Mouse (Mus musculus) lung, postnatal 0 days (tissue): Measurements from ENCODE around the gene Tmem177. TPM values are rescaled to one million over a fixed set of nuclear protein-coding genes. Genes with fewer than 3 reads are reported as not detected.

Experiments used
- ATAC-seq: fragments of 200-750 bp; cut with Nextera tagmentation; 2 replicates; pipeline ENCODE4 v1.8.0; 2017; ENCODE audit warnings: moderate library complexity
- DNase-seq: peaks from one replicate; pipeline ENCODE4 v3.0.0-alpha.2; 2016; ENCODE audit warnings: low spot score
- H3K27ac ChIP-seq: fragments of 300-500 bp; sonication (generic); 2 replicates; pipeline ENCODE4 v1.5.1; 2014; ENCODE audit warnings: antibody characterized with exemption, mild to moderate bottlenecking, low read length, mixed read lengths
- H3K27me3 ChIP-seq: fragments of 300-500 bp; sonication (generic); replicated peaks from 2 replicates; pipeline ENCODE4 v1.6.1; 2014; ENCODE audit warnings: low read length, mixed read lengths; ENCODE audit not compliant: insufficient read depth
- H3K36me3 ChIP-seq: fragments of 300-500 bp; sonication (generic); 2 replicates; pipeline ENCODE4 v1.6.1; 2014; ENCODE audit warnings: low read length, mixed read lengths; ENCODE audit not compliant: insufficient read depth
- H3K4me1 ChIP-seq: fragments of 300-500 bp; sonication (generic); 2 replicates; pipeline ENCODE4 v1.6.1; 2014; ENCODE audit warnings: antibody characterized with exemption, low read depth, low read length, mixed read lengths; ENCODE audit not compliant: insufficient read depth
- H3K4me2 ChIP-seq: fragments of 300-500 bp; sonication (generic); replicated peaks from 2 replicates; pipeline ENCODE4 v1.6.1; 2014; ENCODE audit warnings: low read depth, mild to moderate bottlenecking, low read length, moderate library complexity, mixed read lengths
- H3K4me3 ChIP-seq: fragments of 300-500 bp; sonication (generic); 2 replicates; pipeline ENCODE4 v1.5.1; 2014; ENCODE audit warnings: low read depth, low read length
- H3K9ac ChIP-seq: fragments of 300-500 bp; sonication (generic); replicated peaks from 2 replicates; pipeline ENCODE4 v1.6.1; 2014; ENCODE audit warnings: low read depth, mild to moderate bottlenecking
- H3K9me3 ChIP-seq: fragments of 300-500 bp; sonication (generic); 2 replicates; pipeline ENCODE4 v1.6.1; 2016; ENCODE audit warnings: low read length, mixed read lengths
- CTCF ChIP-seq: IDR thresholded peaks from 2 replicates; pipeline ENCODE4 v1.5.1; 2016; ENCODE audit warnings: antibody characterized with exemption, mild to moderate bottlenecking
- EP300 ChIP-seq: IDR thresholded peaks from 2 replicates; pipeline ENCODE4 v1.6.1; 2016; ENCODE audit warnings: antibody characterized with exemption, mild to moderate bottlenecking, control low read depth
- WGBS: fragments of 180-500 bp; shearing (Covaris S2); extraction: QIAGEN DNeasy Blood & Tissue Kit; methylation state at CpG from one replicate; pipeline ENCODE4 v1.1.7; 2014; 5-methylcytosine and 5-hydroxymethylcytosine counted together
- polyA plus RNA-seq: library from polyadenylated mRNA; unstranded; fragments of >200 nt; fragmentation: Nextera tagmentation; extraction: Ambion mirVana; gene quantifications from 2 replicates; pipeline ENCODE4 v1.2.1, GENCODE M21; 2015

Tmem177 gene
- polyA plus RNA-seq, 1 experiment from 2014 or later: 4.5 TPM

DNA sequence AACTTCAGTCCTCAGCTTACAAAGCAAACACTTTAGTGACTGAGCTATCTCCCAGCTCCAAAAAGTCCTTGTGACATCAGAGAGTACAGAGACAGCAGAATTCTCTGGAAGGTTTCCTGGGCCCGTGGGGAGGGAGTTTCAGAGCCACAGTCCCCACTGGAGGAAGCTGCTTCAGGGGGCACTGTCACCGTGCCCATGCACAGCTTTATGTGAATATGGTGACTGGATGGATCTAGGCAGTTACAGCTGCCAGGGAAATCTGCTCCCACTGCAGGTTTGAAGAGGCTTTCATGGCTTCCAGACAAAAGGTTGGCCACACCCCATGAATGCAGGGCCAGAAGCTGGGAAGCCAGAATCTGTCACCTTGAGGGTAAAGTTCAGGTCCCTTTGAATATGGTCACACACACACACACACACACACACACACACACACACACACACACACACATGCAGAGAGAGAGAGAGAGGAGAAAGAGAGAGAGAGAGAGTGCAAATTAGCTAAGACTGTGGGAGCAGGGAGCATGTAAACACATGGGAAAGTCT is 5.7 kb downstream of the Tmem177 start:
- H3K36me3 ChIP-seq: no peaks in the 10 kb centered on the region
- no peaks in the 10 kb centered on the region for H3K9me3 ChIP-seq
- no peaks in the 10 kb centered on the region; the same call in 1 of the 2 replicates for H3K4me1 ChIP-seq
- no peak overlapping the region for H3K9ac ChIP-seq
- no peak overlapping the region for H3K27ac ChIP-seq
- peak; percentile 28 for ATAC-seq
- WGBS: 44% methylated on average over 2 of the region's 2 CpGs
- H3K4me3 ChIP-seq: no peak overlapping the region
- no peak overlapping the region for H3K4me2 ChIP-seq
- no peak for DNase-seq
- TF ChIP-seq EP300 (no peak), CTCF (no peak)
- H3K27me3 ChIP-seq: no peaks in the 10 kb centered on the region

DNA sequence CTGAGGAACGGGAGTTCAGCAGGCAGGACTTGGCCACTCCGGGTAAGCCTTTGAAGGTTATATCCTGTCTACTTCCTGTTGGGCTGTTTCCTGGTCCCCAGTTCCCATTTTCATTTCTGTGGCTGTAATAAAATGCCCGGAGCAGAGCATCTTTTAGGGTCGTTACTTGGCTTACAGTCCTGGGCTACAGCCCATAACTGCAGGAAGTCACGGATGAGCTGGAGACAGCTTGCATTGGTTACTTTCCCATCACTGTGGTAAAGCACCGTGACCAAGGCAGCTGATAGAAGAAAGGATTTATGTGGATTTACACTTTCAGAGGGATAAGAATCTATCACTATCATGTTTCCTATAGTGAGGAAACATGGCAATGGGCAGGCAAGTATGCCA is 9.8 kb downstream of the Tmem177 start:
- no peak for TF ChIP-seq EP300

GRCm38 (mm10) chr1:119902551-119903230 is 10.3 kb downstream of the Tmem177 start:
- Histone ChIP-seq H3K4me2 (no peak overlapping the region), H3K27ac (no peak overlapping the region), H3K4me3 (no peak overlapping the region), H3K9me3 (no peaks in the 10 kb centered on the region), H3K36me3 (no peaks in the 10 kb centered on the region), H3K27me3 (no peaks in the 10 kb centered on the region), H3K9ac (no peak overlapping the region), H3K4me1 (no peaks in the 10 kb centered on the region; the same call in 1 of the 2 replicates)
- 66% methylated on average over 8 of the region's 8 CpGs for WGBS
- TF ChIP-seq CTCF (no peak), EP300 (no peak)
- DNase-seq (no peak), ATAC-seq (no peak)

More for the DNA sequence above, 9.8 kb downstream of the Tmem177 start:
- no peak for ATAC-seq
- DNase-seq: no peak
- no peak overlapping the region for H3K4me3 ChIP-seq
- 60% methylated on average over 6 of the region's 6 CpGs for WGBS
- no peak overlapping the region for H3K4me2 ChIP-seq
- no peaks in the 10 kb centered on the region; the same call in 1 of the 2 replicates for H3K4me1 ChIP-seq
- H3K9me3 ChIP-seq: no peaks in the 10 kb centered on the region
- no peak overlapping the region for H3K9ac ChIP-seq
- no peak overlapping the region for H3K27ac ChIP-seq
- H3K36me3 ChIP-seq: no peaks in the 10 kb centered on the region
- H3K27me3 ChIP-seq: no peaks in the 10 kb centered on the region

- no peaks in the 10 kb centered on the region for H3K4me1 ChIP-seq
- H3K4me2 ChIP-seq: no peak overlapping the region
- DNase-seq (no peak), ATAC-seq (peak; percentile 37)
- H3K4me3 ChIP-seq: no peak overlapping the region
- no peak for TF ChIP-seq EP300
- TF ChIP-seq CTCF: no peak
- H3K27ac ChIP-seq: no peak overlapping the region
- 63% methylated on average over 11 of the region's 11 CpGs for WGBS
- H3K36me3 ChIP-seq: no peaks in the 10 kb centered on the region
- H3K9ac ChIP-seq: no peak overlapping the region
- H3K27me3 ChIP-seq: no peaks in the 10 kb centered on the region
- H3K9me3 ChIP-seq: no peaks in the 10 kb centered on the region
Measured at GRCm38 (mm10) chr1:119899195-119900123, 13.5 kb downstream of the Tmem177 start.

GRCm38 (mm10) chr1:119894936-119895335 is 18.1 kb downstream of the Tmem177 start:
- no peaks in the 10 kb centered on the region for H3K4me1 ChIP-seq
- DNase-seq (peak; percentile 81), ATAC-seq (peak; percentile 67)
- H3K36me3 ChIP-seq: no peaks in the 10 kb centered on the region
- no peak overlapping the region for H3K4me2 ChIP-seq
- H3K27me3 ChIP-seq: no peaks in the 10 kb centered on the region
- no peaks in the 10 kb centered on the region for H3K9me3 ChIP-seq
- H3K4me3 ChIP-seq: no peak overlapping the region
- TF ChIP-seq EP300 (no peak), CTCF (peak; percentile 94)
- H3K27ac ChIP-seq: no peak overlapping the region
- H3K9ac ChIP-seq: no peak overlapping the region
- 27% methylated on average over 6 of the region's 6 CpGs for WGBS

GRCm38 (mm10) chr1:119893600-119893999 is 19.4 kb downstream of the Tmem177 start:
- TF ChIP-seq EP300 (no peak), CTCF (no peak)
- DNase-seq (no peak), ATAC-seq (no peak)
- no peaks in the 10 kb centered on the region for H3K9me3 ChIP-seq
- no peak overlapping the region for H3K4me3 ChIP-seq
- H3K9ac ChIP-seq: no peak overlapping the region
- H3K4me1 ChIP-seq: no peaks in the 10 kb centered on the region
- no peak overlapping the region for H3K4me2 ChIP-seq
- no peaks in the 10 kb centered on the region for H3K27me3 ChIP-seq
- no peak overlapping the region for H3K27ac ChIP-seq
- H3K36me3 ChIP-seq: no peaks in the 10 kb centered on the region
- 78% methylated on average over 3 of the region's 3 CpGs for WGBS
